In the genomic region with DNA sequence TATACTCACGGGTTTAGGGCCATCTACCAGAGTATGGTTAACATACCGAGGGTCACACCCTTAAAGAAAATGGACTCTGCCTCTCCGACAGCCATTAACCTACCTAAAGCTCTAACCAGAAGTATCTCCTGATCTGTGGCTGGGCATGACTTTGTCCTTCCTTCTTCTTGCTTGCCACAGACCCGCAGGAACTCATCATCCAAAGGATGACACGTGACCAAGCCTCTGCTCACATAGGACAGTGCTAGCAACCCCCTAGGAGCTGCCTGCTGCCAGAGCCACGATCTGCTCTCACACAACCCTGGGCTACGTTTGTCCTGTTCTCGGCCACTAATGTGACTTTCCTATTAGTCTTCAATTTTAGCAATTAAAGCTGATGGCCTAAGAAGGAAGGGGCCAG, we compare ENCODE assay signal across 30 mouse cellular contexts. TPM values are rescaled to one million over a fixed set of nuclear protein-coding genes. Genes with fewer than 3 reads are reported as not detected.
A peak's percentile ranks its signal among the peaks of the same experiment; 100 is the strongest.
DNase-seq lines count a peak whose midpoint lies in the region; ATAC-seq lines count a peak whose summit lies in the region.
"Had no signal": no experiment of that assay in that cellular context is flagged by ENCODE, and none has a peak within 500 bp of the region (broad histone marks: within the 10 kb centered on the region; RNA-seq: fewer than 3 reads in every experiment).

No protein-coding gene starts in this region.

- WGBS in heart, embryonic 15.5 days: 74% methylated on average over 8 of the region's 8 CpGs
- WGBS in hindbrain, embryonic 14.5 days: 92% methylated on average over 8 of the region's 8 CpGs
- WGBS in midbrain, embryonic 14.5 days: 88% methylated on average over 8 of the region's 8 CpGs

- peaks cover 33% of the 10 kb centered on the region for H3K4me1 ChIP-seq in heart, embryonic 15.5 days (replicated peaks)
- peaks cover 14% of the 10 kb centered on the region for H3K4me1 ChIP-seq in megakaryocyte, embryonic 14.5 days
- no peaks in the 10 kb centered on the region for H3K4me1 ChIP-seq in hindbrain, embryonic 14.5 days (replicated peaks; ENCODE audit: control insufficient read depth, insufficient read depth, low read length)
- no peaks in the 10 kb centered on the region for H3K4me1 ChIP-seq in midbrain, embryonic 14.5 days (ENCODE audit: control insufficient read depth, insufficient read depth, low read length)
- H3K4me1 ChIP-seq: embryonic facial prominence, embryonic 13.5 days; forebrain, embryonic 12.5 days; forebrain, embryonic 15.5 days; hindbrain, embryonic 10.5 days; hindbrain, embryonic 13.5 days had no signal

- H3K4me3 ChIP-seq in heart, embryonic 15.5 days: no peak overlapping the region
- peak overlapping the region; percentile 56 for H3K4me3 ChIP-seq in megakaryocyte, embryonic 14.5 days (replicated peaks)
- no peak overlapping the region for H3K4me3 ChIP-seq in hindbrain, embryonic 14.5 days (replicated peaks; ENCODE audit: low read length)
- no peak overlapping the region for H3K4me3 ChIP-seq in midbrain, embryonic 14.5 days (replicated peaks; ENCODE audit: low read depth, low read length)
- H3K4me3 ChIP-seq: embryonic facial prominence, embryonic 10.5 days; embryonic facial prominence, embryonic 13.5 days; erythroblast, embryonic 14.5 days; forebrain, embryonic 12.5 days; forebrain, embryonic 15.5 days; heart, embryonic 10.5 days; hindbrain, embryonic 10.5 days; hindbrain, embryonic 13.5 days had no signal

- 0 out of 2 replicates have a peak overlapping the region, but pooled peaks have one; percentile 0 for H3K27ac ChIP-seq in heart, embryonic 15.5 days
- no peak overlapping the region for H3K27ac ChIP-seq in hindbrain, embryonic 14.5 days
- no peak overlapping the region for H3K27ac ChIP-seq in midbrain, embryonic 14.5 days (replicated peaks; ENCODE audit: low read depth, low read length)
- H3K27ac ChIP-seq: embryonic facial prominence, embryonic 10.5 days; embryonic facial prominence, embryonic 13.5 days; forebrain, embryonic 12.5 days; forebrain, embryonic 15.5 days; hindbrain, embryonic 10.5 days; hindbrain, embryonic 13.5 days; hindbrain, postnatal 0 days had no signal

- H3K9ac ChIP-seq in heart, embryonic 15.5 days: no peak overlapping the region
- H3K9ac ChIP-seq in hindbrain, embryonic 14.5 days: no peak overlapping the region
- no peak overlapping the region for H3K9ac ChIP-seq in midbrain, embryonic 14.5 days (replicated peaks; ENCODE audit: low read length)
- H3K9ac ChIP-seq: embryonic facial prominence, embryonic 13.5 days; forebrain, embryonic 12.5 days; forebrain, embryonic 15.5 days; hindbrain, embryonic 13.5 days had no signal

- peaks cover 51% of the 10 kb centered on the region for H3K36me3 ChIP-seq in heart, embryonic 15.5 days
- no peaks in the 10 kb centered on the region for H3K36me3 ChIP-seq in megakaryocyte, embryonic 14.5 days (replicated peaks; ENCODE audit: low read length)
- H3K36me3 ChIP-seq in hindbrain, embryonic 14.5 days (replicated peaks; ENCODE audit: control insufficient read depth, insufficient read depth): no peaks in the 10 kb centered on the region
- H3K36me3 ChIP-seq in midbrain, embryonic 14.5 days (ENCODE audit: control insufficient read depth, insufficient read depth, low read length): no peaks in the 10 kb centered on the region
- H3K36me3 ChIP-seq: embryonic facial prominence, embryonic 10.5 days; embryonic facial prominence, embryonic 13.5 days; forebrain, embryonic 12.5 days; forebrain, embryonic 15.5 days; hindbrain, embryonic 10.5 days; hindbrain, embryonic 13.5 days had no signal

- H3K9me3 ChIP-seq in heart, embryonic 15.5 days (replicated peaks): no peaks in the 10 kb centered on the region
- H3K9me3 ChIP-seq in megakaryocyte, embryonic 14.5 days: no peaks in the 10 kb centered on the region
- no peaks in the 10 kb centered on the region for H3K9me3 ChIP-seq in hindbrain, embryonic 14.5 days (ENCODE audit: control insufficient read depth, low read length)
- no peaks in the 10 kb centered on the region for H3K9me3 ChIP-seq in midbrain, embryonic 14.5 days (ENCODE audit: control insufficient read depth, low read length)
- H3K9me3 ChIP-seq: embryonic facial prominence, embryonic 10.5 days; embryonic facial prominence, embryonic 13.5 days; forebrain, embryonic 12.5 days; forebrain, embryonic 15.5 days; heart, embryonic 10.5 days; hindbrain, embryonic 10.5 days; hindbrain, embryonic 13.5 days had no signal

- H3K27me3 ChIP-seq in heart, embryonic 15.5 days: no peaks in the 10 kb centered on the region
- H3K27me3 ChIP-seq in megakaryocyte, embryonic 14.5 days (replicated peaks): peaks cover 2% of the 10 kb centered on the region
- H3K27me3 ChIP-seq in hindbrain, embryonic 14.5 days (ENCODE audit: control insufficient read depth, insufficient read depth, low read length): no peaks in the 10 kb centered on the region
- no peaks in the 10 kb centered on the region for H3K27me3 ChIP-seq in midbrain, embryonic 14.5 days (ENCODE audit: control insufficient read depth, insufficient read depth, low read length)
- H3K27me3 ChIP-seq: embryonic facial prominence, embryonic 13.5 days; forebrain, embryonic 12.5 days; forebrain, embryonic 15.5 days; hindbrain, embryonic 13.5 days had no signal

- H3K4me2 ChIP-seq in heart, embryonic 15.5 days: no peak overlapping the region
- no peak overlapping the region for H3K4me2 ChIP-seq in hindbrain, embryonic 14.5 days (replicated peaks)
- H3K4me2 ChIP-seq in midbrain, embryonic 14.5 days (ENCODE audit: low read length): no peak overlapping the region
- H3K4me2 ChIP-seq: embryonic facial prominence, embryonic 13.5 days; forebrain, embryonic 12.5 days; forebrain, embryonic 15.5 days; hindbrain, embryonic 13.5 days had no signal

- ATAC-seq in heart, embryonic 15.5 days (replicated peaks; ENCODE audit: insufficient number of reproducible peaks, insufficient read depth, low FRiP score, low read depth): no peak
- ATAC-seq in megakaryocyte, adult 5-6 weeks (ENCODE audit: poor library complexity, severe bottlenecking): no peak
- 0 out of 2 replicates have a peak, but pooled peaks have one; percentile 29 for ATAC-seq in megakaryocyte progenitor cell, adult 5-6 weeks (replicated peaks; ENCODE audit: poor library complexity)
- ATAC-seq in hindbrain, embryonic 14.5 days (ENCODE audit: low FRiP score): no peak
- ATAC-seq in midbrain, embryonic 14.5 days (ENCODE audit: low FRiP score, low TSS enrichment): no peak
- ATAC-seq: forebrain, embryonic 15.5 days; hindbrain, postnatal 0 days; inflammation-experienced regulatory T-cells, adult 6 months; intestine, embryonic 16.5 days had no signal

- no peak for DNase-seq in heart, postnatal 4 days
- DNase-seq in c-Kit-positive CD71-negative TER-119-negative erythroid progenitor cells, embryonic 14.5 days (ENCODE audit: low read depth): peak; percentile 7
- no peak for DNase-seq in hindbrain, embryonic 14.5 days (ENCODE audit: low spot score)
- DNase-seq in midbrain, embryonic 14.5 days: no peak
- DNase-seq: adrenal gland, adult 2 months; adrenal gland, postnatal 25 days; cerebellum, adult 18-20 months; cerebellum, adult 9-11 months; cerebellum, postnatal 25 days; embryo, embryonic 11 days; gastrocnemius, postnatal 10 days; gastrocnemius, postnatal 36 days; heart, postnatal 14 days; kidney, adult 18-20 months; kidney, adult 9 months had no signal

RNA-seq across cellular contexts. Expression of a gene that starts 35.0 kb away (rescaled TPM):
- polyA plus RNA-seq in heart, embryonic 15.5 days (2015; fragmentation: Nextera tagmentation; extraction: Ambion mirVana): 1,445 and 1,519 TPM in 2 replicates
- 1,000 to 10,000 TPM; 2,111 to 2,171 TPM for total RNA-seq in heart, postnatal 4 days (2021)
- polyA plus RNA-seq in megakaryocyte, embryonic 14.5 days (2012; ENCODE audit: insufficient read depth, low replicate concordance): 0.04 TPM in 1 of 2 replicates, not detected in the other
- total RNA-seq in megakaryocyte, adult 5-6 weeks (2015): 0.78 TPM in 1 of 2 replicates, not detected in the other
- total RNA-seq in megakaryocyte, adult 5-6 weeks (2017): 0.11 TPM in 1 of 2 replicates, not detected in the other
- 0.10 and 0.20 TPM in 2 replicates for total RNA-seq in megakaryocyte progenitor cell, adult 5-6 weeks (2015)
- not detected in 2 replicates for total RNA-seq in megakaryocyte progenitor cell, adult 5-6 weeks (2017)
- polyA plus RNA-seq in hindbrain, embryonic 14.5 days (2014; fragmentation: Nextera tagmentation; extraction: Ambion mirVana): 2.0 and 3.2 TPM in 2 replicates
- 1.7 and 1.8 TPM in 2 replicates for polyA plus RNA-seq in midbrain, embryonic 14.5 days (2014; fragmentation: Nextera tagmentation; extraction: Ambion mirVana)
- polyA plus RNA-seq: erythroblast, embryonic 14.5 days had no signal

RNA-seq across cellular contexts. Expression of a gene that starts 47.6 kb away (rescaled TPM):
- polyA plus RNA-seq in heart, embryonic 15.5 days (2015; fragmentation: Nextera tagmentation; extraction: Ambion mirVana): 10.1 and 12.1 TPM in 2 replicates
- 10 to 100 TPM; 35.7 to 36.0 TPM for total RNA-seq in heart, postnatal 4 days (2021)
- 5.7 TPM in 1 of 2 replicates, not detected in the other for polyA plus RNA-seq in megakaryocyte, embryonic 14.5 days (2012; ENCODE audit: insufficient read depth, low replicate concordance)
- 8.5 and 8.7 TPM in 2 replicates for total RNA-seq in megakaryocyte, adult 5-6 weeks (2015)
- total RNA-seq in megakaryocyte, adult 5-6 weeks (2017): 14.4 and 14.8 TPM in 2 replicates
- total RNA-seq in megakaryocyte progenitor cell, adult 5-6 weeks (2015): 23.8 and 24.4 TPM in 2 replicates
- 36.5 and 42.5 TPM in 2 replicates for total RNA-seq in megakaryocyte progenitor cell, adult 5-6 weeks (2017)
- 5.0 and 5.6 TPM in 2 replicates for polyA plus RNA-seq in hindbrain, embryonic 14.5 days (2014; fragmentation: Nextera tagmentation; extraction: Ambion mirVana)
- 2.0 and 6.2 TPM in 2 replicates for polyA plus RNA-seq in midbrain, embryonic 14.5 days (2014; fragmentation: Nextera tagmentation; extraction: Ambion mirVana)

Comparison
In these comparisons a context has a peak if more than half of its experiments do, and no peak if none do; other contexts are left out.
1. RNA of a gene that starts 35.0 kb away (polyA plus RNA-seq): 1,445 to 1,519 TPM in heart, embryonic 15.5 days; 2.0 to 3.2 TPM in hindbrain, embryonic 14.5 days, 1.7 to 1.8 TPM in midbrain, embryonic 14.5 days and 0.04 TPM in megakaryocyte, embryonic 14.5 days; every median in the first group is over 100 times any median in the second.